22 mouse cellular contexts compared by ENCODE assay signal in genomic region chr5:53031346-53031745, GRCm38 (mm10). TPM values are rescaled to one million over a fixed set of nuclear protein-coding genes. Genes with fewer than 3 reads are reported as not detected.
DNase-seq lines count a peak whose midpoint lies in the region; ATAC-seq and TF ChIP-seq lines count a peak whose summit lies in the region.
"Had no signal": no experiment of that assay in that cellular context is flagged by ENCODE, and none has a peak within 500 bp of the region (broad histone marks: within the 10 kb centered on the region; RNA-seq: fewer than 3 reads in every experiment).

No protein-coding gene starts in this region.

- peak; percentile 95 for DNase-seq in liver, adult 2 months (ENCODE audit: extremely low read depth, low read depth, low spot score)
- DNase-seq in liver, postnatal 0 days = no peak
- no peak for DNase-seq in liver
- peak; percentile 51 for DNase-seq in yolk sac, embryonic 10.5 days (ENCODE audit: low spot score)
- DNase-seq in frontal cortex, postnatal 36 days (ENCODE audit: low spot score in 2 of 2) = no peak
- DNase-seq: adrenal gland, adult 8-10 months; adrenal gland, postnatal 14 days; adrenal gland, postnatal 36 days; cerebellum, adult 11-12 months; cerebellum, adult 9-10 months had no signal

- H3K4me3 ChIP-seq in liver, adult 2 months (ENCODE audit: insufficient read depth, low read depth, low read length) = no peak overlapping the region
- no peak overlapping the region for H3K4me3 ChIP-seq in liver, embryonic 12.5 days
- H3K4me3 ChIP-seq in liver, postnatal 0 days (ENCODE audit: low read depth, low read length) = no peak overlapping the region
- H3K4me3 ChIP-seq in intestine, embryonic 16.5 days (ENCODE audit: low read length) = no peak overlapping the region
- H3K4me3 ChIP-seq: embryonic facial prominence, embryonic 10.5 days; embryonic facial prominence, embryonic 12.5 days; forebrain, embryonic 10.5 days; forebrain, embryonic 12.5 days had no signal

- no peaks in the 10 kb centered on the region; the same call in 1 of the 2 replicates for H3K4me1 ChIP-seq in liver, adult 2 months (ENCODE audit: control insufficient read depth, insufficient read depth, low read length)
- H3K4me1 ChIP-seq in liver, embryonic 12.5 days = no peaks in the 10 kb centered on the region
- no peaks in the 10 kb centered on the region for H3K4me1 ChIP-seq in liver, postnatal 0 days (ENCODE audit: insufficient read depth)
- H3K4me1 ChIP-seq in intestine, embryonic 16.5 days (ENCODE audit: control insufficient read depth, insufficient read depth, low read length) = no peaks in the 10 kb centered on the region
- H3K4me1 ChIP-seq: embryonic facial prominence, embryonic 10.5 days; embryonic facial prominence, embryonic 12.5 days; forebrain, embryonic 10.5 days; forebrain, embryonic 12.5 days had no signal

- H3K27ac ChIP-seq in liver, adult 2 months (replicated peaks; ENCODE audit: insufficient read depth, low read depth, low read length) = no peak overlapping the region
- H3K27ac ChIP-seq in liver, embryonic 12.5 days = no peak overlapping the region
- no peak overlapping the region for H3K27ac ChIP-seq in liver, postnatal 0 days (ENCODE audit: low read depth)
- H3K27ac ChIP-seq in intestine, embryonic 16.5 days (ENCODE audit: low read length) = no peak overlapping the region
- H3K27ac ChIP-seq: embryonic facial prominence, embryonic 10.5 days; embryonic facial prominence, embryonic 12.5 days; forebrain, embryonic 10.5 days; forebrain, embryonic 12.5 days had no signal

- TF ChIP-seq EP300 in liver, postnatal 0 days (IDR thresholded peaks at IDR 0.05; ENCODE audit: low read depth) = no peak

- H3K79me2 ChIP-seq in liver, adult 2 months (ENCODE audit: control insufficient read depth, insufficient read depth, low read length) = no peaks in the 10 kb centered on the region

- H3K9ac ChIP-seq in liver, adult 2 months (ENCODE audit: low read depth, low read length) = no peak overlapping the region
- H3K9ac ChIP-seq in liver, embryonic 12.5 days = no peak overlapping the region
- H3K9ac ChIP-seq in liver, postnatal 0 days (replicated peaks) = no peak overlapping the region
- H3K9ac ChIP-seq in intestine, embryonic 16.5 days (ENCODE audit: low read depth, low read length) = no peak overlapping the region
- H3K9ac ChIP-seq: embryonic facial prominence, embryonic 12.5 days; forebrain, embryonic 12.5 days had no signal

- no peak overlapping the region for H3K4me2 ChIP-seq in liver, embryonic 12.5 days
- H3K4me2 ChIP-seq in liver, postnatal 0 days (ENCODE audit: low read depth, low read length) = no peak overlapping the region
- no peak overlapping the region for H3K4me2 ChIP-seq in intestine, embryonic 16.5 days (ENCODE audit: low read depth, low read length)
- H3K4me2 ChIP-seq: embryonic facial prominence, embryonic 12.5 days; forebrain, embryonic 12.5 days had no signal

- H3K27me3 ChIP-seq in liver, adult 2 months (ENCODE audit: control insufficient read depth, insufficient read depth, low read length) = no peaks in the 10 kb centered on the region
- no peaks in the 10 kb centered on the region for H3K27me3 ChIP-seq in liver, embryonic 12.5 days (replicated peaks)
- H3K27me3 ChIP-seq in liver, postnatal 0 days (ENCODE audit: insufficient read depth, low read length) = no peaks in the 10 kb centered on the region
- H3K27me3 ChIP-seq in intestine, embryonic 16.5 days (replicated peaks; ENCODE audit: control insufficient read depth, insufficient read depth, low read length) = no peaks in the 10 kb centered on the region
- H3K27me3 ChIP-seq: embryonic facial prominence, embryonic 12.5 days; forebrain, embryonic 12.5 days had no signal

- H3K36me3 ChIP-seq in liver, adult 2 months (ENCODE audit: control insufficient read depth, insufficient read depth, low read length) = no peaks in the 10 kb centered on the region
- H3K36me3 ChIP-seq in liver, embryonic 12.5 days = no peaks in the 10 kb centered on the region
- H3K36me3 ChIP-seq in liver, postnatal 0 days (replicated peaks; ENCODE audit: insufficient read depth, low read length) = no peaks in the 10 kb centered on the region
- H3K36me3 ChIP-seq in intestine, embryonic 16.5 days (ENCODE audit: control insufficient read depth, insufficient read depth, low read length) = no peaks in the 10 kb centered on the region
- H3K36me3 ChIP-seq: embryonic facial prominence, embryonic 10.5 days; embryonic facial prominence, embryonic 12.5 days; forebrain, embryonic 10.5 days; forebrain, embryonic 12.5 days had no signal

- no peaks in the 10 kb centered on the region for H3K9me3 ChIP-seq in liver, embryonic 12.5 days (replicated peaks)
- no peaks in the 10 kb centered on the region for H3K9me3 ChIP-seq in liver, postnatal 0 days (ENCODE audit: low read length)
- no peaks in the 10 kb centered on the region for H3K9me3 ChIP-seq in intestine, embryonic 16.5 days (ENCODE audit: control insufficient read depth, low read length)
- H3K9me3 ChIP-seq: embryonic facial prominence, embryonic 10.5 days; embryonic facial prominence, embryonic 12.5 days; forebrain, embryonic 10.5 days; forebrain, embryonic 12.5 days had no signal

- 13% methylated on average over 1 of the region's 1 CpGs for WGBS in liver, adult 2 months
- 69% methylated on average over 1 of the region's 1 CpGs for WGBS in liver, embryonic 12.5 days (ENCODE audit: insufficient replicate concordance)
- 47% methylated on average over 1 of the region's 1 CpGs for WGBS in liver, postnatal 0 days (ENCODE audit: insufficient replicate concordance)
- 66% methylated on average over 1 of the region's 1 CpGs for WGBS in intestine, embryonic 16.5 days

- no peak for ATAC-seq in liver, embryonic 12.5 days
- peak; percentile 90 for ATAC-seq in liver, postnatal 0 days
- ATAC-seq in intestine, embryonic 16.5 days = peak; percentile 79
- no peak for ATAC-seq in erythroid progenitor cell, adult 5-6 weeks (replicated peaks; ENCODE audit: low FRiP score, poor library complexity, severe bottlenecking)
- ATAC-seq: forebrain, embryonic 14.5 days; forebrain, embryonic 16.5 days had no signal

- no peak for TF ChIP-seq CTCF in liver, adult 2 months (IDR thresholded peaks at IDR 0.05; ENCODE audit: low read depth, low read length)
- TF ChIP-seq CTCF in liver, postnatal 0 days (IDR thresholded peaks at IDR 0.05; ENCODE audit: low read depth) = no peak

- TF ChIP-seq POLR2A in liver, adult 2 months (IDR thresholded peaks at IDR 0.05; ENCODE audit: extremely low read depth, insufficient read depth, low read length) = no peak

RNA-seq across cellular contexts. Expression of gene Slc34a2, which starts 6.5 kb away (rescaled TPM):
- total RNA-seq in liver, adult 2 months (2014; rRNA removed) = 0.18 and 0.27 TPM in 2 replicates
- 1.4 and 1.7 TPM in 2 replicates for polyA plus RNA-seq in liver, adult 2 months (2012; rRNA removed)
- polyA plus RNA-seq in liver, embryonic 12.5 days (2016; fragmentation: Nextera tagmentation; extraction: Ambion mirVana) = not detected in 2 replicates
- polyA plus RNA-seq in liver, postnatal 0 days (2015; fragmentation: Nextera tagmentation; extraction: Ambion mirVana) = 0.35 and 0.54 TPM in 2 replicates
- polyA plus RNA-seq in intestine, embryonic 16.5 days (2015; fragmentation: Nextera tagmentation; extraction: Ambion mirVana) = 29.5 and 51.3 TPM in 2 replicates
- total RNA-seq in erythroid progenitor cell, adult 5-6 weeks (2015; ENCODE audit: low replicate concordance) = not detected in 2 replicates
- not detected in 2 replicates for total RNA-seq in erythroid progenitor cell, adult 5-6 weeks (2017; ENCODE audit: low replicate concordance)
- total RNA-seq: adrenal gland, adult 18-20 months; adrenal gland, adult 8-10 months; adrenal gland, postnatal 36 days; MEL had no signal
- polyA plus RNA-seq: cortical plate, adult 2 months; forebrain, embryonic 10.5 days; forebrain, embryonic 12.5 days; forebrain, embryonic 14.5 days; forebrain, embryonic 16.5 days had no signal

Comparison
In these comparisons a context has a peak if more than half of its experiments do, and no peak if none do; other contexts are left out.
1. DNase-seq: peak in liver, adult 2 months (single experiment) and yolk sac, embryonic 10.5 days (single experiment); none in liver, postnatal 0 days (single experiment), liver (single experiment) and frontal cortex, postnatal 36 days (0 of 2).
2. ATAC-seq: peak in liver, postnatal 0 days (single experiment) and intestine, embryonic 16.5 days (single experiment); none in liver, embryonic 12.5 days (single experiment) and erythroid progenitor cell, adult 5-6 weeks (single experiment).
3. RNA of gene Slc34a2, which starts 6.5 kb away (polyA plus RNA-seq): 29.5 to 51.3 TPM in intestine, embryonic 16.5 days; 1.4 to 1.7 TPM in liver, adult 2 months, 0.35 to 0.54 TPM in liver, postnatal 0 days and not detected in liver, embryonic 12.5 days; every median in the first group is over 10 times any median in the second.